Mouse (Mus musculus) ES-Bruce4 (cell line): ENCODE data around the gene Ptprk.

Experiments
- CTCF ChIP-seq: IDR thresholded peaks from one replicate; pipeline ENCODE4 v1.8.1; 2011; ENCODE audit warnings: low read depth, low read length
- EP300 ChIP-seq: IDR thresholded peaks from 2 replicates; pipeline ENCODE4 v1.6.1; 2011; ENCODE audit warnings: low read depth, low read length; ENCODE audit not compliant: insufficient read depth
- POLR2A ChIP-seq: IDR thresholded peaks from one replicate; pipeline ENCODE4 v1.8.1; 2011; ENCODE audit warnings: low read length; ENCODE audit not compliant: insufficient read depth

DNA sequence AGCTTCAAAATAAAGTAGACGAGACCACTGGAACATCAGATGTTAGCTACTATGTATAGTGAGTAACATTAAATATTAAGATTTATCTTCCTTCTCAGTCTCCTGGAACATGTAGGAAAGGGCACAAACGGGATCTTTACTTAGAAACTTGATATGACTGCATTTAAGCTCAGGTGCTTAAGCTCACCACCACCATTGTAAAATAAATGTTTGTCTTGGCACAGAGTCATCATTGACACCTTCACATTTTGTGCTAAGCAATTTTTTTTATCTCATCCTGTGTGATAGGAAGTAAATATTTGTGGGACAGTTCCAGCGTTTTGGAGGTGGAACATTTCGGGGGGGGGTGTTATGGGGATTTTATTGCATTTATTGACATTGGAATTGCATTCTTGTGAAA is 375.2 kb downstream of the Ptprk start:
- TF ChIP-seq CTCF (no peak), POLR2A (no peak), EP300 (no peak)
